Mouse (Mus musculus) subcutaneous adipose tissue, adult 2 months (tissue): ENCODE data around the gene Dnajc21. TPM values are rescaled to one million over a fixed set of nuclear protein-coding genes. Genes with fewer than 3 reads are reported as not detected.

Source experiments
- polyA plus RNA-seq: library from polyadenylated mRNA; depleted of rRNA; stranded (reverse); fragments of >200 nt; gene quantifications from 2 replicates; pipeline ENCODE4 v1.2.3, GENCODE M21; 2012; ENCODE audit warnings: low replicate concordance; rRNA removed

Dnajc21 gene
- polyA plus RNA-seq: 1.0 and 1.7 TPM in 2 replicates

DNA sequence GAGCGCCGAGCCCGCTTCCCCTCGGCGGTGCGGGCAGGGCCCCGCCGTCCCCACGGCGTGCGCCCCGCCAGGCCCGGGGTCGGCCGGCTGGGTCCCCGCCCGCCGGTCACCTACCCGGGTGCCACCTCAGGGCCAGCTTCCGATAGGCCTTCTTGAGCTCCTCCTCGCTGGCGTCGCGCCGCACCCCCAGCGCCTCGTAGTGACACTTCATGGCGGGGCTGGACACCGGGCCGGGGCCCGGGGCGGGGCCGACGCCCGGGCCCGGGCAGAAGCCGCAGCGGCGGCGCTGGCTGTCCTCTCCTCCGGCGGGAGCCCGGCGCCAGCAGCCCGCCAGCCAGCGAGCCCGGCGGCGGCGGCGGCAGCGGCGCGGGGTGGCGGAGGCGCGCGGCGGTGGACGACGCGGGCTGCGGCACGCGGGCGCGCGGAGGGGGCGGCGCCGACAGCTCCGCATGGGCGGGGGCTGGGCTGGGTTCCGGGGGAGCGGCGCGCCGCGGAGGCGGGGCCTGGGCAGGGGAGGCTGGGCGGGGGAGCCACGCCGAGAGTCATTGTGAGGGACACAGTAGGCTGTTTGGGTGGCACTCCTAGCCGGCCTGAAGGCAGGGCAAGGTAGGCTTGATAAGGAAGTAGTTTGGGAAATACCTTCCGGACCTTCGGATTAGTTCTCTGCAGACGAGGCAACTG, at the start of gene Dnajc21:
TSS of gene Dnajc21 (minus strand) at position 366 of the 681 bp plus-strand sequence.

DNA sequence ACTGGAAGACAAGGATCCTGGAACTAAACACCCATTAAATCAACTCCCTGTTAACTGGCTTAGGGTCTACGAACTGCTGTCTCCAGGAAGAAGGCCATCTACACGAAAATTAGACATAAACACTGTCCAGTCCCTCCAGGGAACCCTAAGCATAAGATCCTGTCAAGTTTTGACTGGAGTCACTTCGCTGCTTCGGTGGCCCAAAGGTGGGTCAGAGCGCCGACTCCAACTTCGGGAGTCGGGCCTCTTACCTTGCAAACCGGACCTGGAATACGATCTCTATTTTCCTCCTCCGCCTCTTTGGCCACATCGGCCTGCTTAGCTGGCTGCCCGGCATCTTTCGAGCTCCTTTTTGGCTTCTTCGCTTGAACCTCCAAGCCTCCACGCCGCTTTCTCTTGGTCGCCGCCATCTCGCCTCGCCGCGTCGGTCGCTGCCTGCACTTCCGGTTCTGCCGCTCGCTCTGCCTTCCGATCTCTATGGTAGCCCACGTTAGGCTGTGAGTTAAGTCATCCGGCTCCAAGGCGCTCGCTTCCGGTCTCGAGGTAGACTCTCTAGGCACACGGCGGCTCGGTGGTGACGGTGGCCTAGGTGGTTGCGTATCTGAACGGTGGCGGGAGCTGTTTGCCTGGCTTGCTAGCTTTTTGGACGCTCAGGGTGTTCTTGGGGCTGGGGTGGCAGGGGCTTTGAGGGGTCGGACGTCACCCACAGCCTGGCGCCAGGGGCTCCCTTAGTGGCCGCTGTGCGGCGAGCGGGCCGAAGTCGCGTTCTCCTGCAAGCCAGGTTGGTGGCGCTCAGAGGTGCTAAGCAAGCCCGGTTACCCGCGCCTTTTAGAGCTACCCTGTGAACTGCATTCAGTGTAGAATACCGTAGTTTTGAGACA, 15.4 kb upstream of the Dnajc21 start, which contains the start of the genes Brix1 and Rad1:
TSS of gene Brix1 (minus strand) at position 464 of the 881 bp plus-strand sequence.
TSS of gene Rad1 (plus strand) at position 535 of the 881 bp plus-strand sequence.

Other genes starting within 250 kb of the Dnajc21 start
- not detected in 2 replicates for gene Gm21973, start 145.1 kb downstream of the Dnajc21 start, polyA plus RNA-seq
- 0.14 TPM in 1 of 2 replicates, not detected in the other for gene Agxt2, start 112.0 kb downstream of the Dnajc21 start, polyA plus RNA-seq
- 2.1 and 3.8 TPM in 2 replicates for gene Brix1, start 15.4 kb upstream of the Dnajc21 start, polyA plus RNA-seq
- 6.2 and 12.5 TPM in 2 replicates for gene Rad1, start 15.5 kb upstream of the Dnajc21 start, polyA plus RNA-seq
- gene Ttc23l, start 88.2 kb upstream of the Dnajc21 start, polyA plus RNA-seq: not detected in 2 replicates
- gene Rai14, start 244.1 kb upstream of the Dnajc21 start, polyA plus RNA-seq: 2.7 and 5.1 TPM in 2 replicates